Mouse (Mus musculus): ENCODE measurements around the gene Nrxn1. TPM values are rescaled to one million over a fixed set of nuclear protein-coding genes. Genes with fewer than 3 reads are reported as not detected.

The Nrxn1 gene
- total and polyA plus RNA-seq, 3 experiments = not detected

- dilution Hi-C loops (cut with MboI; ENCODE audit: extremely low pct_ligation_motif_present, extremely low pct_unique_long_range_greater_than_20kb, low sequenced_read_pairs) (no loop called here), in situ Hi-C loops (cut with MboI; ENCODE audit: low pct_ligation_motif_present, low pct_unique_long_range_greater_than_20kb, low sequenced_read_pairs) (no loop called here)
- Histone ChIP-seq H3K36me3 (replicated peaks in 1 of 2; ENCODE audit: control insufficient read depth in 1 of 2, insufficient read depth in 1 of 2, low read length in 1 of 2) (no peaks in the 10 kb centered on the region), H3K4me1 (ENCODE audit: control insufficient read depth in 1 of 2, insufficient read depth in 2 of 2) (no peaks in the 10 kb centered on the region), H3K27ac (ENCODE audit: insufficient read depth, low read depth) (no peak overlapping the region), H3K4me2 (ENCODE audit: insufficient read depth, low read depth, poor library complexity, severe bottlenecking) (no peak overlapping the region), H3K4me3 (replicated peaks in 1 of 3; ENCODE audit: low read depth in 2 of 3, low read length in 2 of 3, poor library complexity in 1 of 3) (no peak overlapping the region), H3K9ac (ENCODE audit: insufficient read depth, low read depth) (no peak overlapping the region), H3K79me2 (replicated peaks; ENCODE audit: control insufficient read depth, extremely low read depth, insufficient read depth, poor library complexity, severe bottlenecking) (no peaks in the 10 kb centered on the region), H3K27me3 (replicated peaks) (no peaks in the 10 kb centered on the region), H3K9me3 (replicated peaks; ENCODE audit: low read length) (peaks cover 42% of the 10 kb centered on the region)
- TF ChIP-seq NELFE (IDR thresholded peaks at IDR 0.05; ENCODE audit: low read depth, low read length) (no peak), TCF12 (IDR thresholded peaks at IDR 0.05; ENCODE audit: low read depth, low read length) (no peak), E2F4 (IDR thresholded peaks at IDR 0.05; ENCODE audit: insufficient replicate concordance, low read depth, low read length) (no peak), ELF1 (IDR thresholded peaks at IDR 0.05; ENCODE audit: low read depth, low read length) (no peak), SMC3 (IDR thresholded peaks at IDR 0.05; ENCODE audit: low read depth, low read length) (no peak), RAD21 (IDR thresholded peaks at IDR 0.05; ENCODE audit: low read depth, low read length) (no peak), EP300 (IDR thresholded peaks at IDR 0.05; ENCODE audit: low read length) (no peak)
- no peak for DNase-seq (ENCODE audit: extremely low read depth)
Measured at GRCm38 (mm10) chr17:91090631-91091030, 2.2 kb downstream of the Nrxn1 start.

- Histone ChIP-seq H3K36me3 (replicated peaks in 1 of 2; ENCODE audit: control insufficient read depth in 1 of 2, insufficient read depth in 1 of 2, low read length in 1 of 2) (no peaks in the 10 kb centered on the region), H3K9me3 (replicated peaks; ENCODE audit: low read length) (peaks cover 42% of the 10 kb centered on the region), H3K4me2 (ENCODE audit: insufficient read depth, low read depth, poor library complexity, severe bottlenecking) (no peak overlapping the region), H3K4me3 (replicated peaks in 1 of 3; ENCODE audit: low read depth in 2 of 3, low read length in 2 of 3, poor library complexity in 1 of 3) (no peak overlapping the region), H3K27me3 (replicated peaks) (no peaks in the 10 kb centered on the region), H3K4me1 (ENCODE audit: control insufficient read depth in 1 of 2, insufficient read depth in 2 of 2) (no peaks in the 10 kb centered on the region), H3K27ac (ENCODE audit: insufficient read depth, low read depth) (no peak overlapping the region), H3K79me2 (replicated peaks; ENCODE audit: control insufficient read depth, extremely low read depth, insufficient read depth, poor library complexity, severe bottlenecking) (no peaks in the 10 kb centered on the region), H3K9ac (ENCODE audit: insufficient read depth, low read depth) (no peak overlapping the region)
- dilution Hi-C loops (cut with MboI; ENCODE audit: extremely low pct_ligation_motif_present, extremely low pct_unique_long_range_greater_than_20kb, low sequenced_read_pairs) = no loop called here
- in situ Hi-C loops (cut with MboI; ENCODE audit: low pct_ligation_motif_present, low pct_unique_long_range_greater_than_20kb, low sequenced_read_pairs) = no loop called here
- TF ChIP-seq POLR2AphosphoS2 (IDR thresholded peaks at IDR 0.05; ENCODE audit: low read depth, low read length) = no peak
- no peak for TF ChIP-seq HCFC1 (IDR thresholded peaks at IDR 0.05; ENCODE audit: low read depth, low read length)
- no peak for TF ChIP-seq SIN3A (IDR thresholded peaks at IDR 0.05; ENCODE audit: low read length)
- no peak for TF ChIP-seq TCF12 (IDR thresholded peaks at IDR 0.05; ENCODE audit: low read depth, low read length)
- no peak for TF ChIP-seq ZNF384 (IDR thresholded peaks at IDR 0.05; ENCODE audit: low read depth, low read length)
- no peak for TF ChIP-seq RAD21 (IDR thresholded peaks at IDR 0.05; ENCODE audit: low read depth, low read length)
- TF ChIP-seq ZMIZ1 (IDR thresholded peaks at IDR 0.05; ENCODE audit: low read depth, low read length) = no peak
- TF ChIP-seq USF1 (IDR thresholded peaks at IDR 0.05; ENCODE audit: low read depth, low read length) = no peak
- TF ChIP-seq MEF2A (IDR thresholded peaks at IDR 0.05; ENCODE audit: borderline replicate concordance, low read depth, low read length) = no peak
- no peak for TF ChIP-seq USF2 (conservative IDR thresholded peaks at IDR 0.05; ENCODE audit: low read depth, low read length)
- no peak for TF ChIP-seq NELFE (IDR thresholded peaks at IDR 0.05; ENCODE audit: low read depth, low read length)
- TF ChIP-seq IRF4 (IDR thresholded peaks at IDR 0.05; ENCODE audit: low read depth, low read length) = no peak
- no peak for TF ChIP-seq MAFK (IDR thresholded peaks at IDR 0.05; ENCODE audit: insufficient replicate concordance, low read length)
- no peak for TF ChIP-seq RCOR1 (conservative IDR thresholded peaks at IDR 0.05; ENCODE audit: low read depth, low read length)
- TF ChIP-seq UBTF (IDR thresholded peaks at IDR 0.05; ENCODE audit: low read depth, low read length) = no peak
- TF ChIP-seq ZKSCAN1 (IDR thresholded peaks at IDR 0.05; ENCODE audit: borderline replicate concordance, low read depth, low read length) = no peak
- no peak for TF ChIP-seq JUND (conservative IDR thresholded peaks at IDR 0.05; ENCODE audit: low read depth, low read length)
- no peak for TF ChIP-seq MXI1 (IDR thresholded peaks at IDR 0.05; ENCODE audit: low read depth, low read length)
- no peak for DNase-seq (ENCODE audit: extremely low read depth)
Measured at GRCm38 (mm10) chr17:91088991-91089390, 3.9 kb downstream of the Nrxn1 start.
